Mouse (Mus musculus) heart, embryonic 14.5 days (tissue): ENCODE data around the gene Emc7. TPM values are rescaled to one million over a fixed set of nuclear protein-coding genes. Genes with fewer than 3 reads are reported as not detected.

Experiments
- ATAC-seq: fragments of 200-750 bp; cut with Nextera tagmentation; 2 replicates; pipeline ENCODE4 v1.8.0; 2017; ENCODE audit warnings: low read depth, moderate TSS enrichment; ENCODE audit not compliant: insufficient number of reproducible peaks, insufficient read depth, low FRiP score
- H3K27ac ChIP-seq, 2 experiments: fragments of 200-500 bp in 1 of 2; fragments of 300-500 bp in 1 of 2; sonication (generic) in 1 of 2; replicated peaks in 1 of 2; 2 replicates each; pipeline ENCODE4 v1.5.1; 2012 to 2014; ENCODE audit warnings: low read depth in 2 of 2, low read length in 2 of 2, control low read depth in 1 of 2, mild to moderate bottlenecking in 1 of 2, mixed read lengths in 1 of 2; ENCODE audit not compliant: control insufficient read depth in 1 of 2, insufficient read depth in 1 of 2
- H3K27me3 ChIP-seq: fragments of 300-500 bp; sonication (generic); 2 replicates; pipeline ENCODE4 v1.6.1; 2014; ENCODE audit warnings: mild to moderate bottlenecking, low read length, control low read depth; ENCODE audit not compliant: control insufficient read depth, insufficient read depth
- H3K36me3 ChIP-seq: fragments of 300-500 bp; sonication (generic); 2 replicates; pipeline ENCODE4 v1.6.1; 2014; ENCODE audit warnings: mild to moderate bottlenecking, control low read depth, low read length, mixed read lengths; ENCODE audit not compliant: control insufficient read depth, insufficient read depth
- H3K4me1 ChIP-seq, 2 experiments: fragments of 200-500 bp in 1 of 2; fragments of 300-500 bp in 1 of 2; sonication (generic) in 1 of 2; 2 replicates each; pipeline ENCODE4 v1.6.1; 2012 to 2014; ENCODE audit warnings: low read length in 2 of 2, control low read depth in 1 of 2, mixed read lengths in 1 of 2; ENCODE audit not compliant: control insufficient read depth in 2 of 2, insufficient read depth in 2 of 2
- H3K4me2 ChIP-seq: fragments of 300-500 bp; sonication (generic); 2 replicates; pipeline ENCODE4 v1.6.1; 2014; ENCODE audit warnings: mild to moderate bottlenecking, low read length
- H3K4me3 ChIP-seq, 2 experiments: fragments of 200-500 bp in 1 of 2; fragments of 300-500 bp in 1 of 2; sonication (generic) in 1 of 2; 2 replicates each; pipeline ENCODE4 v1.5.1; 2012 to 2014; ENCODE audit warnings: low read length in 2 of 2, mild to moderate bottlenecking in 2 of 2, control low read depth in 1 of 2, low read depth in 1 of 2, moderate library complexity in 1 of 2; ENCODE audit not compliant: control insufficient read depth in 1 of 2, insufficient read depth in 1 of 2
- H3K9ac ChIP-seq: fragments of 300-500 bp; sonication (generic); 2 replicates; pipeline ENCODE4 v1.6.1; 2014; ENCODE audit warnings: mild to moderate bottlenecking, low read length
- H3K9me3 ChIP-seq: fragments of 300-500 bp; sonication (generic); 2 replicates; pipeline ENCODE4 v1.6.1; 2016; ENCODE audit warnings: low read length, control low read depth; ENCODE audit not compliant: control insufficient read depth
- WGBS: fragments of 180-500 bp; shearing (Covaris S2); extraction: QIAGEN DNeasy Blood & Tissue Kit; methylation state at CpG from one replicate; pipeline ENCODE4 v1.1.7; 2014; 5-methylcytosine and 5-hydroxymethylcytosine counted together
- polyA plus RNA-seq: library from polyadenylated mRNA; unstranded; fragments of >200 nt; fragmentation: Nextera tagmentation; extraction: Ambion mirVana; gene quantifications from 2 replicates; pipeline ENCODE4 v1.2.1, GENCODE M21; 2014

Emc7 gene
- polyA plus RNA-seq, 1 experiment from 2014 or later: 20.1 TPM

DNA sequence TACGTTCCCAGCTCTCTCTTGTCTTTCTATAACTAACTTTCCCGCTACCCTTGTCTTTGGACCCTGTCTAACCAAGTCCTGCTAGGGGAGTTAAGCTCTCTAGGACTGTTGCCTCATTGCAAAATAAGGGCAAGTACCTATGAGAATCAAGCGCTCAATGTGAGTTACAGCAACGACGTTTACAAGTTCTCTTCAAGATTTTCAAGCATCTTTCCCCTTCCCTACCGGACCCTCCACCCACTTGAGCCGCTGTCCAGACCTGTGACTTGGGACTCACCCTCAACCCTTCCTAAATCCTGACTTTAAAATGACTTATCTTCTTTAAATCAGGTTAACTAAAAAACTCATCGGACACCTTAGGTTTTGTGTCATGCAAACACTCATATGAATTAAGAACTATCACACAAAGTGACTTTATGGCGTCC is 37.6 kb downstream of the Emc7 start:
- Histone ChIP-seq H3K4me1 (peaks cover 2 to 3% of the 10 kb centered on the region in 2 experiments; a peak in 1 of 4 replicates), H3K27ac (peak overlapping the region; percentile 91 to 100), H3K4me2 (peak overlapping the region; percentile 85), H3K27me3 (no peaks in the 10 kb centered on the region), H3K9ac (peak overlapping the region; percentile 99), H3K9me3 (no peaks in the 10 kb centered on the region), H3K4me3 (peak overlapping the region; percentile 84 to 87), H3K36me3 (no peaks in the 10 kb centered on the region)
- WGBS: 6% methylated on average over 9 of the region's 9 CpGs
- no peak for ATAC-seq

- no peaks in the 10 kb centered on the region for H3K36me3 ChIP-seq
- H3K27me3 ChIP-seq: no peaks in the 10 kb centered on the region
- WGBS: under 1% methylated on average over 77 of the region's 87 CpGs
- peak within 1 kb of the TSS; percentile 99 for H3K9ac ChIP-seq
- peak within 1 kb of the TSS; percentile 85 for H3K4me2 ChIP-seq
- peak within 1 kb of the TSS; percentile 84 to 87 for H3K4me3 ChIP-seq
- no peaks in the 10 kb centered on the region for H3K9me3 ChIP-seq
- peak within 1 kb of the TSS; percentile 91 to 100 for H3K27ac ChIP-seq
- ATAC-seq: peak; percentile 94
- peaks cover 2 to 7% of the 10 kb centered on the region in 2 experiments; a peak in 1 of 4 replicates for H3K4me1 ChIP-seq
Observed at GRCm38 (mm10) chr2:112492856-112493538, 38.2 kb downstream of the Emc7 start, which contains the start of gene Aven. Aven (plus strand) TSS chr2:112492964.

DNA sequence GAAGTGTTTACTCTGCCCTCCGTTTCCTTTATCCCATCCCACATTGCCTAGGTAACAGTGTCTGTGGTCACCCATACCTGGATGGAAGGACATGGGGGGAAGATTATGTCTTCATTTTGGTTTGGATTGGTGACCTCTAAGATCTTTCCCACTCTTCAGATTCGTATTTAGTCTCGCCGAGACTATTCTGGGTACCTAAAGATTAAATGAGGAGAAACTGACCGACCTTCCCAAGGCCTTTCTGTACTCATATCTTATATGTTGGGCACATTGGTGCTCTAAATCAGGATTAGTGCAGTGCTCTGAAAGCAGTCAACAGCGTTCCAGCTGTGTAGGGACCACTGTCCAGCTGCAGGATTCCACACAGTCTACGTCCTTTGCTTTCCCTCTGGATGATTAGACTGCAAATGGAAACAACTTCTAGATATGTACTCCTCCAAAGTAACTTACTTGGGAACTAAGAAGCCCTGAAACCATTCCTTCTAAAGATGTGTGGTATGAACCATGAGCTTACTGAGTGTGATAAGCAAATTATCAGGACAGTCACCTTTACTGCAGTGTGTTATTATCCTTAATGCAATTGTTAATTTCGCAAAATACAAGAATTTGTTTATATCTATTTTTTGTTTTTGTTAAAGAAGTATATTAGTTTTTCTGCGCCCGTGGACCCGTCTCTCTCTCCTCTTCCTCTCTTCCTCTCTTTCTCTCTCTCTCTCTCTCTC is 38.9 kb downstream of the Emc7 start:
- Histone ChIP-seq H3K27ac (peak overlapping the region; percentile 79 to 100), H3K27me3 (no peaks in the 10 kb centered on the region), H3K4me2 (peak overlapping the region; percentile 85), H3K9ac (peak overlapping the region; percentile 99), H3K4me3 (peak overlapping the region; percentile 84 to 87), H3K4me1 (peaks cover 2 to 8% of the 10 kb centered on the region in 2 experiments; a peak in 1 of 4 replicates), H3K36me3 (no peaks in the 10 kb centered on the region), H3K9me3 (no peaks in the 10 kb centered on the region)
- no peak; the same call in 1 of the 2 replicates for ATAC-seq
- WGBS: 35% methylated on average over 11 of the region's 11 CpGs

DNA sequence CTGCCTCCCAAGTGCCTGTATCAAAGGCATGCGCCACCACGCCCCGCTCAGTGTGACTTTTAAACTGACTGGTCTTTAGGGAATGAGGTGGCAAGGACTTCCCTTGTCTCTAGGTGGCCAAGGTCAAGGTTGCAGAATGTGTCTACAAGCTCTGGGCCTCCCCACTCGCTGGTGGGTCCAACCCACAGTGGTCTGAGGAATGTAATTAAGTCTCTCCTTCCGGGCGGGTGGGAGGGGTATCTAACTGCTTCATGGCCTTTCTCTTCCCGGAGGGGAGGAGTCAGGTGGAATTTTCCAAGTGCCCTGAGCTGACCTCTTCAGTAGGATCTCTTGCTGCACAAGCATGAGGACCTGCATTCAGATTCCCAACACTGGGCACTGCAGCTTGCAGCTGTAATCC is 43.1 kb downstream of the Emc7 start:
- H3K4me2 ChIP-seq: no peak overlapping the region
- no peaks in the 10 kb centered on the region for H3K27me3 ChIP-seq
- WGBS: 73% methylated on average over 7 of the region's 7 CpGs
- no peak overlapping the region for H3K27ac ChIP-seq
- H3K4me1 ChIP-seq: 0 out of 4 replicates have a peak, but pooled peaks cover 0 to 12% of the 10 kb centered on the region in 2 experiments
- no peak overlapping the region for H3K4me3 ChIP-seq
- no peak for ATAC-seq
- H3K36me3 ChIP-seq: no peaks in the 10 kb centered on the region
- no peaks in the 10 kb centered on the region for H3K9me3 ChIP-seq
- H3K9ac ChIP-seq: no peak overlapping the region

- no peaks in the 10 kb centered on the region for H3K27me3 ChIP-seq
- no peaks in the 10 kb centered on the region for H3K36me3 ChIP-seq
- no peak overlapping the region for H3K4me3 ChIP-seq
- WGBS: 2% methylated on average over 6 of the region's 6 CpGs
- 0 out of 4 replicates have a peak, but pooled peaks cover 0 to 9% of the 10 kb centered on the region in 2 experiments for H3K4me1 ChIP-seq
- no peak overlapping the region for H3K9ac ChIP-seq
- H3K4me2 ChIP-seq: no peak overlapping the region
- H3K27ac ChIP-seq: no peak overlapping the region
- H3K9me3 ChIP-seq: no peaks in the 10 kb centered on the region
- ATAC-seq: peak; percentile 75
Observed at GRCm38 (mm10) chr2:112501209-112501608, 46.4 kb downstream of the Emc7 start.

- H3K27ac ChIP-seq: no peak overlapping the region
- no peak overlapping the region for H3K9ac ChIP-seq
- 90% methylated on average over 6 of the region's 6 CpGs for WGBS
- no peaks in the 10 kb centered on the region for H3K36me3 ChIP-seq
- H3K9me3 ChIP-seq: no peaks in the 10 kb centered on the region
- H3K4me2 ChIP-seq: no peak overlapping the region
- no peaks in the 10 kb centered on the region for H3K27me3 ChIP-seq
- no peak overlapping the region for H3K4me3 ChIP-seq
- no peak for ATAC-seq
- 0 out of 4 replicates have a peak, but pooled peaks cover 0 to 4% of the 10 kb centered on the region in 2 experiments for H3K4me1 ChIP-seq
Observed at GRCm38 (mm10) chr2:112503978-112504377, 49.2 kb downstream of the Emc7 start.

- H3K9ac ChIP-seq: no peak overlapping the region
- no peak for ATAC-seq
Observed at GRCm38 (mm10) chr2:112506841-112507435, 52.1 kb downstream of the Emc7 start.

More at GRCm38 (mm10) chr2:112506841-112507435, 52.1 kb downstream of the Emc7 start:
- Histone ChIP-seq H3K9me3 (no peaks in the 10 kb centered on the region), H3K4me2 (no peak overlapping the region), H3K27ac (no peak overlapping the region), H3K27me3 (no peaks in the 10 kb centered on the region), H3K4me1 (0 out of 4 replicates have a peak, but pooled peaks cover 0 to 4% of the 10 kb centered on the region in 2 experiments), H3K4me3 (no peak overlapping the region), H3K36me3 (no peaks in the 10 kb centered on the region)
- WGBS: 62% methylated on average over 5 of the region's 5 CpGs
